Mouse (Mus musculus) duodenum, adult 2 months (tissue): ENCODE results near the gene 1700029P11Rik. TPM values are rescaled to one million over a fixed set of nuclear protein-coding genes. Genes with fewer than 3 reads are reported as not detected.

Experiments used
- polyA plus RNA-seq: library from polyadenylated mRNA; depleted of rRNA; stranded (reverse); fragments of >200 nt; gene quantifications from 2 replicates; pipeline ENCODE4 v1.2.3, GENCODE M21; 2012; ENCODE audit warnings: low replicate concordance; rRNA removed

The 1700029P11Rik gene
- not detected in 2 replicates for polyA plus RNA-seq

DNA sequence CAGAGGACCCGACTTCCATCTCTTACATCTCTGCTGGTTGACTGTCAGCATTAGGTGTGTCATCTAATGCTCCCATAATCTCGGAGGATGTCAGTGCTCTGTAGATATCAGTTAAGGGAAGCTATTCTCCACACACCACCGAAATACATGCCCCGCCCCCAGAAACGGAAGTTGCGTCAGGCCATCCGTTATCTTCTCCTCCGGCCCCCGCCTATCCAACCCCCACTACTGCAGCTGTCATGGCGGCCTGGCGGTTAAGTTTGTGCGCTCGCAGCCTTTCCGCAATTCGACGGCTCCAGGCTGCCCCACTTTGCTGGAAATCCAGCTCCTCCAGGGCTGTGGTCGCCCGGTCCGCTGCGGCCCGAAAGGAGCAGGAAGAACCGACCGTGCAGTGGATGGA is at the start of gene 1700029P11Rik:
Gene 1700029P11Rik (plus strand): TSS at position 220 of the 400 bp plus-strand sequence.

DNA sequence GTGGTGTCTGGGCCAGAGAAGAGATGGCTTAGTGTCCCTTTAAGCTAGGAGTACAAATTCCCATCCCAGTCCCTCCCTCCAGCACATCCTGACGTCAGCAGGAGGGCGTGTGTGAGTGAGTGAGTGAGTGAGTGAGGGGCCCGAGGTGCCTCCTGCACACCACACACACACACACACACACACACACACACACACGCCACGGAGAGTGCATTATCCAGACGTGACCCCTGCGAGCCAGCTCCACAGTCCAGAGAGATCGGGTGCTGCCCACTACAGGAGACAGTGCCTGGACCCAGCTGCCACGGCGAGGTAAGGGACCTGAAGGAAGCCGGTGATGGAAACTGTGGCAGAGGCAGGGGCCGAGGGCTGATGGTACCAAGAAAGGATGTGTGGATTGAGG is 43.7 kb upstream of the 1700029P11Rik start, which contains the start of gene Csdc2:
Gene Csdc2 (plus strand): TSS at position 81 of the 400 bp plus-strand sequence.

DNA sequence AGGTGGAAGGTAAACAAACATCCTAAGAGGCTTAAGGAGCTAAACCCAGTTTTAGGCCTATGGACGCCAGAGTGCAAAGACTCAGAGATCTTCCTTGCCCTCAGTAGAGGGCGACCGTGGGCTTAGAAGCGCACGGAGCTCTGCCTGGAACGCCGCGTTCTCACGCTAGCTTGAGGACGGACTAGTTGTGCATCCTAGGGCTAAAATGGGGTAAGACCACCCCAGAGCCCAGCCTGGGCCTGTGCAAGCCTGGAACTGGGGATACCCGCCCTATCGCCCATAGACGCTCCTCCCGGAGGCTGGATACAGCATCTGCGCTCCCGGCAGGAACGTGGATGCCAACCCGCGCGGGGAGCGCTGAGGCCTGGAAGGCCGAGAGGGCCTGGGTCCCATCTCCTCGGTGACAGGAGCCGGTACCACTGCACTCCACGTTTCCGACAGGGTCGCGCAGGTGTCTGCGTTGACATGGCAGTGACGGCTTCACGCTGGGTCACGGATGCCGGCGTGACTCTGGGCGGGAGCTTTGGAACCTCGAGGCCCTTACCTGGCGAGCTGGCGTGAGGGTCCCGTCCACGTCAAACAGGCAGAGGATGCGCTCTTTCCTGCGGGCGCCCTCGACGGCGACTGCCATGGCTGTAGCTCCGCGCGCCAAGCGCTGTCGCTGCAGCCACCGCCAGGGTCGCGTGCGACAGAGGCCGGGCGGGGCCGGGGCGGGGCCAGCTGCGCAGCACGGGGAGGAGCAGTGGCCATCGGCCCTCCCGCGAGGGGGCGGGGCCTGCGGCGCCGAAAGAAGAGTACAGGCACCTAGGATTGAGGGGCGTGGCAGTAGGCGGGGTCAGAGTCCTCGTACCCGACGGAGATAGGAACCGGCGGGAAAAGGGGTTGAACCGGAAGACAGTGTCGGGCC is 19.9 kb upstream of the 1700029P11Rik start, which contains the start of gene Pmm1:
Gene Pmm1 (minus strand): TSS at position 760 of the 907 bp plus-strand sequence.

DNA sequence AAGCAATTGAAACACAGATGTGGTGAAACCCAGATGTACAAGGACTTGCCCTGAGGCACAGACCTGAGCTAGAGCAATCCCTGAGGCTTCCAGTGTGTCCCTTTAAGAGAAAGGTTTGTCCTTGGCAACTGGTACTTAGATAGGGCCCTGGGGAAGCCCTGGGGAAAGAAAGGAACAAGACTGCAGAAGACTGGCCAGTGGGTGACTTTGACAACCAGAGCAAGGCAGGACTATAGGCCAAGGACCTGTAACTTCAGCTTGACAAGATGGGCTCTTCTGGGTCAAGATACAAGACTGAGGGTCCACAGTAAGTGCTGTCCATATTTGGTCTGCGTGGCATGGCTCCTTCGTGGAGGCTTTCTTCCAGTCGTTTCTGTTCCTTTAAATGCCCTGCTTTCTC is 7.3 kb downstream of the 1700029P11Rik start, which contains the start of gene Xrcc6:
Gene Xrcc6 (plus strand): TSS at position 190 of the 400 bp plus-strand sequence.

Other genes starting within 250 kb of the 1700029P11Rik start
- gene Zc3h7b, start 235.5 kb upstream of the 1700029P11Rik start, polyA plus RNA-seq, result 5.1 and 12.8 TPM in 2 replicates
- gene Rangap1, start 235.0 kb upstream of the 1700029P11Rik start, polyA plus RNA-seq, result 15.5 and 20.1 TPM in 2 replicates
- 8.6 and 10.7 TPM in 2 replicates for gene Tef, start 178.1 kb upstream of the 1700029P11Rik start, polyA plus RNA-seq
- gene Tob2, start 121.7 kb upstream of the 1700029P11Rik start, polyA plus RNA-seq, result 29.8 and 45.1 TPM in 2 replicates
- gene Phf5a, start 108.6 kb upstream of the 1700029P11Rik start, polyA plus RNA-seq, result 32.6 and 40.1 TPM in 2 replicates
- 296 and 436 TPM in 2 replicates for gene Aco2, start 108.2 kb upstream of the 1700029P11Rik start, polyA plus RNA-seq
- 4.4 and 5.0 TPM in 2 replicates for gene Polr3h, start 54.3 kb upstream of the 1700029P11Rik start, polyA plus RNA-seq
- gene Csdc2, start 43.8 kb upstream of the 1700029P11Rik start, polyA plus RNA-seq, result 1.7 and 4.3 TPM in 2 replicates
- 22.1 and 26.0 TPM in 2 replicates for gene Pmm1, start 19.6 kb upstream of the 1700029P11Rik start, polyA plus RNA-seq
- gene Xrcc6, start 7.3 kb downstream of the 1700029P11Rik start, polyA plus RNA-seq, result 5.2 and 8.3 TPM in 2 replicates
- gene Desi1, start 53.3 kb downstream of the 1700029P11Rik start, polyA plus RNA-seq, result 40.6 and 43.7 TPM in 2 replicates
- 21.0 and 49.7 TPM in 2 replicates for gene Snu13, start 67.1 kb downstream of the 1700029P11Rik start, polyA plus RNA-seq
- gene 4930407I10Rik, start 78.6 kb downstream of the 1700029P11Rik start, polyA plus RNA-seq, result not detected in 2 replicates
- 0.07 TPM in 1 of 2 replicates, not detected in the other for gene Mei1, start 89.5 kb downstream of the 1700029P11Rik start, polyA plus RNA-seq
- gene Ccdc134, start 147.4 kb downstream of the 1700029P11Rik start, polyA plus RNA-seq, result 6.0 and 14.3 TPM in 2 replicates
- 145 and 243 TPM in 2 replicates for gene Srebf2, start 166.6 kb downstream of the 1700029P11Rik start, polyA plus RNA-seq
- gene Shisa8, start 232.3 kb downstream of the 1700029P11Rik start, polyA plus RNA-seq, result 0.23 and 2.7 TPM in 2 replicates
- gene Tnfrsf13c, start 243.8 kb downstream of the 1700029P11Rik start, polyA plus RNA-seq, result 1.4 and 7.1 TPM in 2 replicates